Mouse (Mus musculus): Measurements from ENCODE around the gene Alx3.

DNA sequence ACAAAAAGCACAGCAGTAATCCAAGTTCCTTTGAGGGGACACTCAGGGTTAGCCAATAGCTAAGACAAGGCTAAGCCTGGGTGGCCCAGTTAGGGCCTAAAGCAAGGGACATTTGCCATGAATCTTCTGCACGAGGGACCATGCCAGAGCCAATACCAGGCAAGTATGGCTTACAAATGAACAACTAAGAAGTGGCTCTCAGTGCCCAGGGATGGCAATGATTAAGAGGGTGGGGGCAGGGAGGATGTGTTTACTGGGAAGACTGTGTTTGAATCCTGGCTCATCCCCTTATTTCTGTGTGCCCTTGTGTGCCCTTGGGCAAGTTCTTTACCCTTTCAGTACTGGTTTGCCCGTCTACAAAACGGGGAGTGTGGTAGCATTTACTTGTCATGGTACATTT is 14.5 kb downstream of the Alx3 start:
- TF ChIP-seq CTCF (IDR thresholded peaks at IDR 0.05; ENCODE audit: extremely low read depth, insufficient read depth, low read length) (no peak), POLR2A (IDR thresholded peaks at IDR 0.05; ENCODE audit: extremely low read depth, insufficient read depth, low read length) (no peak)
